Mouse (Mus musculus) T-helper 2 cell (primary cell): Measurements from ENCODE around the gene Mia2.

Source experiments
- in situ Hi-C: fragments of 300-600 bp; cut with MboI, MseI; formaldehyde crosslinking; loops from one replicate; pipeline ENCODE4 v1.15.1; 2025; ENCODE audit warnings: high pct_unique_total_duplicates

The Mia2 gene

DNA sequence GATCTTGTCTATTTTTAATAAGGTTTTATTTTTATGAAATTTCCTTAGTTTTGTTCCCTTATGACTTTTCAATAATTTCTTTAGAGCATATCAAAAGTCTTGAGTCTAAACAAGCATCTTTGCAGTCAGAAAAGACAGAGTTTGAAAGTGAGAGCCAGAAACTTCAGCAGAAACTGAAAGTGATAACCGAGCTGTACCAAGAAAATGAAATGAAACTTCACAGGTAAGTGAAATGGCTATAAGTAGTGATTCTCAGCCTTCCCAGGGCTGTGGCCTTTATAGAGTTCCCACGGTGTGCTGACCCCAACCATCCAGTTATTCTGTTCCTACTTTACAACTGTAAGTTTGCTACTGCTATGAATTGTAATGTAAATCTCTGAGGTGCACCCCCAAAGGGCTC, 67.2 kb downstream of the Mia2 start:
- in situ Hi-C loops, result no loop called here

DNA sequence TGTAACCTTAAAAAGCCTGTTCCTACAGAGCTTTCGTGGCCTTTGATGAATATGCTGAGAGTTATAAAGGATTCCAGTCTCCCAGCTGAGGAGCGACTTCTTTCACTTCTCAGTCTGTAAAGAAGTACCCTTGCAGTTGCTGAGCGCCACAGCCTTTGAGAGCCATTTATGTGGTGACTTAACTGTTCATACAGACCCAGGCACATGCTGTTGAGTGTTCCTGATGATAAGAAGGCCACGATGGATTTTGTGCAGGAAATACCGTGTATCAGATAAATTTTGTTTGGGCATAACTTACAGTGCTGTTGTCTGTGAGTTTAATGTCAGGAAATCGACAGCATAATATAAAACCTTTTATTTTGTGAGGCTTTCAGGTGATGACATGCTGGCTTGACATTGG, 68.9 kb downstream of the Mia2 start:
- in situ Hi-C loops, result no loop called here

DNA sequence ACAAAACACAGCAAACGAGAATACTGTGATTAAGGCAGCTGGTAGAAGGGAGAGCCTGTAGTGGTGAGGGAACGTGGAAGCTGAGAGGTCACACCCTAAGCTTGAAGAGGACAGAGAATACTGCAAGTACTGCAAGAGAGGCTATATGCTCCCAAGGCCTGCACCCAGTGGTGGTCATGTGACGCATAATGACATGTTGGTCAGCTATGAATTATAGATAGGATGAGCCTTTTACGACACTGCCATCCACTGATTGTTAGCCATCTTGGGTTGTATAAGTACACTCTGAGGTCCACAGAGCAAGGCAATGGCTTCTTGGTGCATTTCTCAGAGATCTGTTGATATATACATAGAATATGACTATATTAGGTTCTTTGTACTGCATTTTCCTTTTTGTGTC, 71.0 kb downstream of the Mia2 start:
- in situ Hi-C loops, result no loop called here

DNA sequence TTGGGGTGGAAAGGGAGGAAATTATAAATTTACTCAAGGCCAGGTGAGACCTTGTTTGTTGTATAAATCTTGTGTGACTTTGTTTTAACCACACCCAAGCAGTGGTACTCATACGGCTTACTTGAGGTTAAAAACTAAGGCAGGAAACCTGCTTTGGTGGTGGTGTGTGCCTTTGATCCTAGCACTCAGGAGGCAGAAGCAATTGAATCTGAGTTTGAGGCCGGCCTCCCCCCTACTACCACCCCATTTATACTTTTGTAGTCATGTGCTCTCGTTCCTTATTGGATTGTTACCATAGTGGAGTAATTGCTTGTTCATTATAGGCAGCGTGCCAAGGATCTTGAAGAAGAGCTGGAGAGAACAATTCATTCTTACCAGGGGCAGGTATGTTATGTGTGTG, 74.3 kb downstream of the Mia2 start:
- in situ Hi-C loops, result no loop called here

DNA sequence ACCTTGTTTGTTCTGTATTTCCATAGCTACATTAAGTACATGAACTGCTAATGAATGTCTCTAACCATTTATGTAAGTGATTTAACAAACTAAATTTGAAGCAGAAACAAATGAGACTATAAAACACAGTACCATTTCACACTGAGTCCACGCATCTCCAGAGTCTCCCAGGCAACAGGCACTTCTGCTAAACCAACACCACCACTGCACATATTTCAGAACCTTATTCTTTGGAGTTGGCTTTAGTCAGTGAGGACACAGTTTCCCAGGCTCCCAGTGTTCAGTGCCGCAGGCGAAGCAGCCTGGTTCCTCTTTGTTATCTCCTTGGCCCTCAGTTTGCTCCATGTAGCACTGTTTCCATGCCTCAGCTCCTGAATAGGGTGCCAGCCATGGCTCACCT, 82.2 kb downstream of the Mia2 start:
- in situ Hi-C loops, result no loop called here

DNA sequence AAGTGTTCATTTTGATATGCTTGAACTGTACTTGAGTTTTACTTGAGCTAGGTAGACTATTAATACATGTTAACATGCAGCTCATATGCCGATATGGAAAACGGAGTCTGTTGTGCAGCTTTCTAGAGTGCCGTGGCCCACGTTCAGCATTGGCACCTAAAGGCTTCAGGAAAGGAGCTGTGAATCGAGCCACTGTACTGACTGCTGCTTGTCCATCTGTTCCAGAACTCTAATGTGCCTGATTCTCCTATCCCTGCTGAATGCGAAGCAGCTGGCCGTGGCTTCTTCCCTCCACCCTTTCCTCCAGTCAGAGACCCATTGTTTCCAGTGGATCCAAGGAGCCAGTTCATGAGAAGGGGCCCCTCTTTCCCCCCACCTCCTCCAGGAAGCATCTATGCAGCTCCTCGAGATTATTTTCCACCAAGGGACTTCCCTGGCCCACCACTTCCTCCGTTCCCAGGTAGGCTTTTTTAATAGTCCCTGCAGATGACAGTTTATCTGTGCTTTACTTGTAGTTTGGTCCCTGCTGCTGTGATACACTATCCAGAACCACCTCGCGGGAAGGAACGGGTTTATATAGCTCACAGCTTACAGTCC, 92.6 kb downstream of the Mia2 start:
- in situ Hi-C loops, result loop anchor here (5.0 kb wide), 1 partner anchor 41 kb away; no protein-coding TSS in a partner anchor

DNA sequence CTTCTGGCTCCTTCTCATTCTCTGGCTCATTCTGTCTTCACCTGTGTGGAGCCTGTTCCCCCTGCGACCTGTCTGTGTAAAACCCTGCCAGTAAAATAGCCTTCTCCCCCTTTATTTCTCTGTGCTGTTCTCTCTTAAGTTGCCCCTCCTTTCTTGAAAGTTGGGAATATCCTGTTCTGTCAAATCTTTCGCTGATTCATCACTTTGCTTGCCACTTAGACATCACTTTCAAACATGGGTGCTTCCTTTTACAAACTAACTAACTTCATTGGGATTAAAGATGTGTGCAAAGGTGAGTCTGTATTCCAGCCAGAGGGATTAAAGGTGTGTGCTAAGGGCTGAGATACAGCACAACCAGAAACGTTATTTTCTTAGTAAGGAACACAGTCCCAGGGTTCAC, 98.0 kb downstream of the Mia2 start:
- in situ Hi-C loops, result no loop called here

DNA sequence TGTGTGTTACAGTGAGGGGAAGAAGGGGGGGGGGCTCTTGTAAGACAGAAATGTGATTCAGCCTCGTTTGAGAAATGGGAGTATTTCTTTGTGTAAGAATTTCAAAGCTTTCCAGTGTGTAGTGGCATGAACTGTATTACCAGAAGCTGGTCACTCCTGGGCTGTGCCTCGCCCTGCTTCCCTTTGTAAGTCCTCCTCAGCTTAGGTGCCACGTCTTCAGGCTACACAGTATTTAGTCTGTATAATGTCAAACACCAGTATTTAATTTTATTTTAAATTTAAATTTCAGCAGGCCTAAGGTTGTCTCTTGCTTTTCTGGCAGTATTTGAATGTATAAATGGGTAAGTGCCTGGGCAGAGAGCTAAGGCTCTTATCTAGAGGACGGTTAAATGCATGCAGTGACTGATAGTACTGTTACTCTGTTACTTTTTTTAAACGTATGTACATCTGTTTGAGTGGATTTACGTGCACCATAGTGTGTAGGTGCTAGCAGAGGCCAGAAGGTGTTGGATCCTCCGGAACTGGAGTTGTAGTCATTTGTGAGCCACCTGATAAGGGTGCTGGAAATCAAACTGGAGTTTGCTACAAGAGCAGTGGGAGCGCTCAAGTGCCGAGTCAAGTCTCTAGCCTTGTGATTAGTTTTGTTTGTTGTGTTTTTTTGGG, 98.9 kb downstream of the Mia2 start:
- in situ Hi-C loops, result no loop called here

DNA sequence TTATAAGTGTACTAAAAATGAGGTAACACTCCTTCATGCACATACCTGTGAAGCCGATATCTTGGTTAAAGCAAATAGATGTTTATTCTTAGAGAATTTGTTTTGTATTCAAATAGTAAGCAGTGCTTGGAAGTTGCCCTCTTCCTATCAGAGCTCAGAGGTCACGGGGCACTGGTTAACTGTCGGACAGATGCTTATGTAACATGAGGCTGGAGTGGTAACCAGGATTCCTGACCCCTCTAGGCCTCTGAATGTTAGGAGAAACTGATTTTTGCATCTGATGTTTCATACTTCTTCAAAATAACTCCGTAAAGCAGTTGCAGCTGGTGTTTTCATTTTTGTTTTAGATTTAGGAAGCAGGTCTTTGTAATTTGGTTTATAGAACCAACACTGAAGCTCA, 99.5 kb downstream of the Mia2 start:
- in situ Hi-C loops, result no loop called here

DNA sequence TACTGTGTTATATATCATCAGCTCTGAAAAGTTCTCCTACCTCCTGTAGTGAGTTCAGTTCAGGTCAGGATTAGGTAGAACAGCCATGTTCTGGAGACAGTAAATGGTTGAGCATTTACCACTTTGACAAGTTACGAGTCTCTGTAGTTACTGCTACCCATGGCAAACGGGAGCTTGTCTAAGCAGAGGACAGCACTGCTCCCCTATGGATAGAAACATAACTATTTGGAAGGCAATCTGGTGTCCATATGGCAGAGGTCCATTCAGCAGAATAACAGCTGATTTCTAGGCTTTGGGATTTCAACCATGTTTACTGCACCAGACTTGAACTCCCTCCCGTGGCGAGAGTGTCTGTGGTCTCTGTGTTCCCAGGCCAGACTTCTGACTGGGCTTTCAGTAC, 100.3 kb downstream of the Mia2 start:
- in situ Hi-C loops, result no loop called here

DNA sequence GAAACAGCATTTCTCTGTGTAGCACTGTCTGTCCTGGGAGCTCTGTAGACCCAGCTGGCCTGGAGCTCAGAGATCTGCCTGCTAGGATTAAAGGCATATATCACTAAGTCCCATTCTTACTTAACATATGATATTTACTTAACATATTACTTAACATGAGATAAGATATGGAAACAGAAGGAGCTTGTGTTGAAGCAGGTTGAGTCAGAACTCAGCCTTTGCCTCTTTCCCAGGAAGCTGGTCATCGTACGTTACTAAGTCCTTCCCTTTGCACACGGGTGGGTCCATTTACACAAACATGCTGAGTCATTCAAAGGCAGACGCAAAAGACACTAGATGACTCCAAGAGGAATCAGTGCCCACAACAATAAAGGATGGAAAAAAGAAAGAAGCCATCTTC, 103.2 kb downstream of the Mia2 start:
- in situ Hi-C loops, result no loop called here

DNA sequence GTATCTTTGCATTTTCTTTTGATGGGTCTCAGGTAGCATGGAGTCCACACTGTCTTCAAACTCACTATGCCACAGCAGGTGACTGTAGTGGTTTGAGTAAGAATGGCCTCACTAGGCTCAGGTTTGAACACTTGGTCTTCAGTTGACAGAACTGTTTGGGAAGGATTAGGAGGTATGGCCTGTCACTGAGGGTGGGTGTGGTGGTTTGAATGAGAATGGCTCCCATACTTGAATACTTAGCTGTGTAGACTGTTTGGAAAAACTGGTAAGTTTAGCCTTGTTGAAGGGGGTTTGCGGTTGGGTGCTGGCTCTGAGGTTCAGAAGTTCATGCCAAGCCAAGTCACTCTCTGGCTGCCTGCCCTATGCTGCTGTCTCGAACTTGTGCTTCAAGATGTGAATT, 103.8 kb downstream of the Mia2 start:
- in situ Hi-C loops, result no loop called here

DNA sequence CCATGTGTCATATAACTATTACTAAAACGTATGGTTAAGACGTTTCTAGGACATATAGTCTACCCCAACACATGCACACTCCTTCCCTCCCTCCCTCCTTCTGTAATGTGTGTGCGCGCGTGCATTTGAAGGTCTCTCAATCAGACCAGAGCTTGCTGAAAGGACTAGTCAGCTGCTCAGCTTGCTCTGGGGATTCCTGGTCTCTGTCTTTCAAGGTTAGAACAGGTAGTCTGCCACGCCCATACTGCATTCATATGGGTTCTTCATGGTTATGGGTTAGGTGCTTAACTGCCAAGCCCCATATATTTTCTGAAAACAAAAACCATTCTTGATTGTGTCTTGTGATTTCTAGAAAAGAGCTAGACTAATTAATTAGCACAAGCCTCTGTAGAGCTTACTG, 110.0 kb downstream of the Mia2 start:
- in situ Hi-C loops, result no loop called here

DNA sequence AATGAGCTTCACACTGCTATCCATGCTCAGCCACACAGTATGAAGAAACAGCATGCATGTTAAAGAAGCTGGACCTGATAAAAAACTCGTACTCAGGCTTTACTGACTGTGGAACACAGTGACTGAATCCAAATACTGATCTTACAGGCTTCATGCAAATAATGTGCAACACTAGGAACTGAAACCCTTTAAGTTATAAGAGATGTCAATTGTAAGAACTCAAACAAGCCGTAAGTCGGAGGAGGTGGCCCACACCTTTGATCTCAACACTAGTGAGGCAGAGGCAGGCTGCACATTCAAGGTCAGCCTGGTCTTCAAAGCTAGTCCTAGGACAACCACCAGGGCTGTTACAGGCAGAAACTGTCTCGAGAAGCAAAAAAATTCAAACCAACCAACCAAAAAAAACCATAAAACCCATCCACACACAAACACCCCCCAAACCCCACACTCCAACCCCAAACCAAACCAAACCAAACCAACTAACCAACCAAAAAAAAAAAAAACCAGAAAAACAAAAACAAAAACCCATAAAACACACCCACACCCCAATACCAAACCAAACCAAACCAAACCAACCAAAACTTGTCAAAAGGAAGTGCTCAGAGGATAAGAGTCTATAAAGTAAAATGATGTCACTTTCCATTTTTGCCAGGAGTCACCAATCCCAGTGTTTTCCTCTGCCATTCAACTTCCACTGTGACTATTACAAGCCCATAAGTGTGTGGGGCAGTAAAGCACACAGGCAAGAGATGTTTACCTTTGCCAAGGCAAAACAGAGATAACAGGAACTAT, 110.8 kb downstream of the Mia2 start:
- in situ Hi-C loops, result no loop called here

DNA sequence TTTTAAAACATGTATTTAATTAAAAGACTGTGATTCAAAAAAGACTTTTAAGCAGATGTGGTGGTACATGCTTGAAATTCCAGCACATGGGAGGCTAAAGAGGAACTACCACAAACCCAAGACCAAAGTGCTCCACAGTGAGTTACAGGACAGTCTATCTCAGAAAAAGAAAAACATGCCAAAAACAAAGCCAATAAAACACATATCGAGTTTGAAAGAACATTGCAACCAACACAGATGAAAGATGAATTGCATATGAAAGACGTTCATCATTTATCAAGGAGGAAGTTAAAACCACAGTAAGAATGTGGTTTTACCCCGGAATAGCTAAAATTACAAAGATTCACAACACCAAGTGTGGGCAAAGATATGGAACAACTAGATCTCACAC, 111.4 kb downstream of the Mia2 start:
- in situ Hi-C loops, result no loop called here

DNA sequence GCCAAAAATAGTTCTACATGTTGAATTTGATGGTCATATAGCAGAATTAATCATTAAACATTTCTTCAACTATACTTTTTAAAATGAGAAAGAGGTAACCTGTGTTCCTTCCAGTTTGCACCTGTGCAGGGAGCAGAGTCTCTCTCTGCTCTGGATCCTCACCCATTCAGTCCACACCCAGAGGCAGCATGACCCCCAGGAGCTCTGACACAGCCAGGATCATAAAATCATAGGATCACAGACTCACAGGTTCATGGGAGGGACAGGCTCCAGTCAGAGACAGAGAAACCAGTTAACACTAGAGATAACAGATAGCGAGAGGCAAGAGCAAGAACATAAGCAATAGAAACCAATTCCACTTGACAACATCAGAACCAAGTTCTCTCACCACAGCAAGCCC, 112.2 kb downstream of the Mia2 start:
- in situ Hi-C loops, result no loop called here

DNA sequence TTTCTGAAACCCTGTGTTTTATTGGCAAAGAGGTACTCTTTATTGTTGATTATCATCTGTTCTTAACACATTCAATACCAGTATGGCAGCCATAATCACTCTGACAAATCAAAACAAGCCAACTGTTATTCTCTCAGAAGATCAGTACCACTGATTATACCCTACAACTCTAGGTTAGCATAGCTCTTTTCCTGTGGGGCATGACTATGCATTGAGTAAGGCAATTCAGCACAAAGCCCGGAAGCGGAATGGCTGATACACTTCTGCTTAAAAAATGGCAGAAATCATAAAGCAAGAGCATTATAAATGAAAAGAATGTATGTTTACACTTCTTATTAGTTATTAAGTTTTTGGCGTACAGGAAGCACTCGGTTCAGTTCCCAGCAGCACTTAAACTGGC, 120.6 kb downstream of the Mia2 start:
- in situ Hi-C loops, result loop anchor here (10.0 kb wide), 1 partner anchor 1991 kb away; no protein-coding TSS in a partner anchor

DNA sequence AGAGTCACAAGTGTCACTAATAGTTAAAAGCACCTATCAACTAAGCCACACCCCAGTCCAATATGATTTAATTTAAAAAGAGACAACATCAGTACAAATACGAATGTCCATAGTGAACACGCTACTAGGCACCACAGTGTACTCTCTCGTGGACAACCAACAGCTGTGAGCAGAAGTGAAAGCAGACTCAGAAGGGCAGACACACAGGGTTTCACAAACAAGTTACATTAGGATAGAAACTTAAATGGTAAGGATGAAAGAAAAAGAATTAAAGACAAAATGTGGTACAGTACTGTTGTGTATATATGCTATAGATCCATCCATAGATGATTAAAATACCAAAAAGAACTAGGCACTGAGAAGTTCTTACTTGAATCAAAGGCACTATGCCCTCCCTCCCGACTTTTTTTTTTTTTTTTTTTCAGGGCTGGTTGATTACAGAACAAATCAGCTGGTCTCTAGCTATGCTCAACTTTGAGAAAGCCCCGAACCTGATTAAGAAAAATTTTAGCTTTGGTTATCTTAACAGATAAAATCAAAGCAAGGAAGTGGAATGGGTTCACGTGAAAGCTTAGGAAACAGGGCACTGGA, 121.2 kb downstream of the Mia2 start:
- in situ Hi-C loops, result loop anchor here (10.0 kb wide), 1 partner anchor 1992 kb away; no protein-coding TSS in a partner anchor

DNA sequence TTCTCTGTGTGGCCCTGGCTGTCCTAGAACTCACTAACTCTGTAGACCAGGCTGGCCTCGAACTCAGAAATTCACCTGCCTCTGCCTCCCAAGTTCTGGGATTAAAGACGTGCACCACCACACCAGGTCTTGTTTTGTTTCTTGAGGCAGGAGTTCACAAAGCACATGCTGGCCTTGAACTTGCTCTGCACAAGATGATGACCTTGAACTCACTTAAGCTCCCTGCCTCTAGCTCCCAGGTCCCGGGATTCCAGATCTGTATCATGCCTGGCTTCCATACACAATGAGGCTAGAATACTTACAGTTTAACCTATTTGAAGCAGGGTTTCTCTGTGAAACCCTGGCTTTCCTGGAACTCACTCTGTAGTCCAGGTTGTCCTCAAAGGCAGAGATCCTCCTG, 121.7 kb downstream of the Mia2 start:
- in situ Hi-C loops, result loop anchor here (10.0 kb wide), 1 partner anchor 1993 kb away; no protein-coding TSS in a partner anchor

DNA sequence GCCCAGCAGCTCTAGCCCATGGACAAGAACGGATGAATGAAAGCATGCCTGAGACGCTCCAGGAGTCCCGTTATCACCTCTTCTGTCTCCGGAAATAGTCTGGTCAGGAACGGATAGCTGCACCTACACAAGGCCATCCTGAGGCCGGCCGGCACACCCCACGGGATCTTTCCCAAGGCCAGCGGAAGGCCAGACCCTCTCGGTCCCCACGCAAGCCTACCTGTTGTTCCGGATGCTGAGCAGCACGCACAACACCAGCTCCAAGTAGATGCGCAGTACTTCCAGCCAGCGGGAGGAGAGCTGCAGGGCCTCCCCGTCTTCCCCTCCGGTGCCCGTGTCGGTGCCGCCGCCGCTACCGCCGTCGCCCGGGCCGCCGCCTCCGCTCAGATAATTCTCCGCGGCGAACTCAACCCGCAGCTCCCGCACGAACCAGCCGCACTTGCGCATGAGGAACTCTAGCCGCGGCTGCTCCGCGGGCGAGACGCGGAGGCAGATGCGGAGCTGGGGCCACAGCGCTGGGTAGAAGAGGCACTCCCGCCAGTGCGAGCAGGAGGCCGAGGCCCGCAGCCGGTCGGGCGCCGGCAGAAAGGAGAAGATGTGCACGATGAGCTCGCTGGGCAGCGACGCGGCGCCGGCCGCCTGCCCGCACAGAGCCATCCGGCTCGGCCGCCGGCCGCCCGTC, 123.2 kb downstream of the Mia2 start:
- in situ Hi-C loops, result loop anchor here (10.0 kb wide), 1 partner anchor 1994 kb away; no protein-coding TSS in a partner anchor

DNA sequence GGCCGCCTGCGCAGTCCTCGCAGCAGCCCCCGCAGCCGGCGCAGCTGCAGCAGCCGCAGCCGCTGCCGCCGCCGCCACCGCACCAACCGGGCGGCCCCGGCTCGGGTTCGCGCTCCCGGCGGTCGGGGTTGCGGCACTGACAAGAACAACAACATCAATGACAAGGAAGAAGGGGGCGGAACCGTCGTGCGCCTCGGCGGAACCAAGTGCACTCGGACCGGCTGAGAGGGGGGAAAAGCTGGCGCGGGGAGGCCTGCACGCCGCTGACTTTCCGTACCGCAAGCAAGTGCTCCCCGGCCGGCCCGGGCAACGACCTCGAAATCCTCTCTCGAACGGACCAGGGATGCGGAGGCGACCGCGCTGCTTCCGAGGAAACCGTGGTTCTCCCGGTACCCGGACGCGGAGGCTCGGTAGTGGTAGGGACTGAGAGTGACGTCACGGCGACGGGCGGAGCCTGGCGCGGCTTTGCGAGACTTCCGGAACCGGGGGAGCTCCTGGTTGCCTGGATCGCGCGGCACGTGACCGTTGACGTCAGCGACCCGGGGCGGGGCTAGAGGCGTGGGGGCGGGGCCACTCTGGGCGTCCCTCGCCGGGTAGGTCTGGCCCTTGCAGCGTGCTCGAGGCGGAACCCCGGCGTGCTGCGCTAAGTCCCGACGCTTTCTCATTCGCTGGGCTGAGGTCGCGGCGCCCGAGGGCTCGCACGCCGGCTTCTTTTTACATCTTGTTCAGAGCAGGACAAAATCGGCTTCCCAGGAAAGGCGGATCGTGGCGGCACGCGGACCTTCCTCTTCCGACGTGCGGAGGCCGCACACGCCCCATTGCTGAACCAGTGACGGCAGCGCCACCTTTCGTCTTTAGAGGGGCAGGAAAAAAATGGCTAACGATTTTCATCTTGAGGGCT, 124.0 kb downstream of the Mia2 start, which contains the start of gene Fbxo33:
TSS of gene Fbxo33 (minus strand) at position 401 of the 901 bp plus-strand sequence.
- in situ Hi-C loops, result loop anchor here (10.0 kb wide), 1 partner anchor 1995 kb away; no protein-coding TSS in a partner anchor
